22 mouse cellular contexts compared by ENCODE assay signal in genomic region chr14:101594001-101594400, GRCm38 (mm10).
"Had no signal": no experiment of that assay in that cellular context is flagged by ENCODE, and none has a peak within 500 bp of the region (broad histone marks: within the 10 kb centered on the region; RNA-seq: fewer than 3 reads in every experiment).

No protein-coding gene starts in this region.

- H3K4me2 ChIP-seq: limb, embryonic 13.5 days; liver, embryonic 12.5 days; liver, embryonic 15.5 days; lung, embryonic 15.5 days; midbrain, embryonic 11.5 days; neural tube, embryonic 13.5 days; stomach, embryonic 15.5 days had no signal

- H3K9ac ChIP-seq: limb, embryonic 13.5 days; liver, embryonic 12.5 days; liver, embryonic 15.5 days; lung, embryonic 15.5 days; neural tube, embryonic 13.5 days; stomach, embryonic 15.5 days had no signal

- H3K4me1 ChIP-seq: limb, embryonic 10.5 days; limb, embryonic 13.5 days; liver, embryonic 12.5 days; liver, embryonic 15.5 days; lung, embryonic 15.5 days; neural tube, embryonic 13.5 days; stomach, embryonic 15.5 days had no signal

- DNase-seq: kidney, adult 11 months; kidney, adult 8-10 months; kidney, postnatal 10 days; kidney, postnatal 4 days; liver; lung, adult 18-20 months; lung, postnatal 10 days; lung, postnatal 36 days; midbrain, embryonic 14.5 days; retina, postnatal 1 day; right cerebral cortex, postnatal 25 days; spleen, adult 18-20 months; thymus, adult 2 months; thymus, postnatal 14 days had no signal

- H3K36me3 ChIP-seq: limb, embryonic 10.5 days; limb, embryonic 13.5 days; liver, embryonic 12.5 days; liver, embryonic 15.5 days; lung, embryonic 15.5 days; neural tube, embryonic 13.5 days; stomach, embryonic 15.5 days had no signal

- H3K27ac ChIP-seq: limb, embryonic 10.5 days; limb, embryonic 13.5 days; liver, embryonic 12.5 days; liver, embryonic 15.5 days; lung, embryonic 15.5 days; neural tube, embryonic 13.5 days; stomach, embryonic 15.5 days had no signal

- H3K9me3 ChIP-seq: limb, embryonic 10.5 days; limb, embryonic 13.5 days; liver, embryonic 12.5 days; liver, embryonic 15.5 days; lung, embryonic 15.5 days; neural tube, embryonic 13.5 days; stomach, embryonic 15.5 days had no signal

- H3K27me3 ChIP-seq: limb, embryonic 13.5 days; liver, embryonic 12.5 days; liver, embryonic 15.5 days; lung, embryonic 15.5 days; neural tube, embryonic 13.5 days; stomach, embryonic 15.5 days had no signal

- ATAC-seq: liver, embryonic 12.5 days had no signal

- H3K4me3 ChIP-seq: limb, embryonic 10.5 days; limb, embryonic 13.5 days; liver, embryonic 12.5 days; liver, embryonic 15.5 days; lung, embryonic 15.5 days; neural tube, embryonic 13.5 days; stomach, embryonic 15.5 days had no signal
